Mouse (Mus musculus): ENCODE data around the gene Gm10283.
A peak's percentile ranks its signal among the peaks of the same experiment; 100 is the strongest.
"Not testable (repeated sequence)": the region's sequence is repeated elsewhere in the genome, so short reads cannot be mapped to it uniquely, and the experiment has no call there.

The Gm10283 gene

GRCm38 (mm10) chr8:60503098-60503497 is at the start of gene Gm10283:
TSS of gene Gm10283 (minus strand) at chr8:60503198.
- DNase-seq, result no peak

DNA sequence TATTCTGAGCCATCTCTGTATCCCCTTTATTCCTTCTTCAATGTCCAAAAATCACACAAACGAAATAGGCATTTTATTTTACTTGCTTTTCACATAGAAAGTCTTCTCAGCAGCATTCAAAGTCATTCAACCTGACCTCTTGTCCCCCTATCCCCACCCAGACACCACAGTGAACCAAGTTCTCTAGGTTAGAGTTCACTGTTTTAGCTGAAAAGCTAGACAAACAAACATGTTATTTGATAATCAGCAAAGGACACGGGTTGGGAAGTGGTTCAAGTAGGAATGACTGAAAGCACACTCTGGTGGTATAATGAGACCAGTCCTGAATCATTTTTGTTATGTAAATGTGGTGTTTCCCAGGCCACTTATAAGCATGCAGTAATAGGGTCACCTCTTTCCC is 31.9 kb upstream of the Gm10283 start:
- DNase-seq, result no peak

DNA sequence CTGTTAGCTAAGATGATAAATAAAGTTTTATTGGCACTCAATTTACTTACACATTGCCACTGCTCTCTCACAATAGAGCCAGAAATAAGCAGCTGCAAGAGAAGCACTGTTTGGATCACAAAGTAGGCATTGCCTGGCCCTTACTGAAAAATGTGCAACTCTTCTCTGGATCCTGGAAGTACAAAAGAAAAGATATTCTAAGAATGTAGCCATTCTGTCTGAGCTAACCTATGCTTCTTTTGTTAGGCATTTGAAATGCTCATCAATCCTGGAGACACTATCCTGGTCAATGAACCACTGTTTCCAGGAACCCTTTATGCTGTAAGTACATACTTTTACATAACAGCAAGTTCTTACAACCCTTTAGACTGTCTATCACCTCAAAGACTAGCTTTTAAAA is 15.3 kb upstream of the Gm10283 start:
- no peak for DNase-seq

DNA sequence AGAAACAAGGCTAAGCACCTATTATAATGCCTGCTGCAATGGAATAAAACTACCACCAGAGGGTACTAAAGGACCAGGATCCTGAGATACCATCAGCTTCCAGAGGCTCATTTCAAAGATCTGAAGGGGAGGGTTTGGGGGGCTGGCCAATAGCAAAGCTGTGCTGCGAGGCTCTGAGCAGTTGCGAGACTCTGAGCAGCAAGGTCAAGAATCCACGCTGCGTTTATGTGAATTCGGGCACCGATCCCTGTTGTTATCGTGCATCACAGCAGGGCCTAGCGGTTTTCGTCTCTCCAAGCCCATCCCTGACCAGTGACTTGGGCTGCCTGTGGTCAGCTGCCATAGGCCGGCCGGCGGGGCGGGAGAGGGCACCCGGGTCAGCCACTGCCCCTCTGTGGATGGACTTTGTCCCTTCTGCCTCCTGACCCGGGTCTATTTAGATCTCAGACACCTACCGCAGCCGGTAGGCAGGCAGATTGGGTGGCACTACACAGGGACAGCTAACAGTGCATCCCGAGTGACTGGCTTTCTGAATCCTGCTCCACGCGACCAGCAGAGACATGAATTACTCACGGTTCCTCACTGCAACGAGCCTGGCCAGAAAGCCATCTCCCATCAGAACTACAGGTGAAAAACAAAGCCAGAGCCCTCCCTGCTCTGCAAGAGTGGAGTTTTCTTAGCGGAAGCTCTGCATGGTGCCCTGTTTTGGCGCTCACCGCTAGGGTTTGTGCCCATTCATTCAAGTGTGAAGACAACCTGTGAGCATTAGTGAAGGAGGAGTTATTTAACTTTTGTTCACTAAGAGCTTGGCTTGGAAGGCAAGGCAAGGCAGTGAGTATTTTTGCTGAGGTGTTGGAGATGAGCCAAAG is 2.9 kb upstream of the Gm10283 start, which contains the start of gene Aadat:
Gene Aadat, plus strand, starts transcription at position 280 of the 869 bp plus-strand sequence.
- peak; percentile 12 to 29 for DNase-seq

GRCm38 (mm10) chr8:60495046-60495445 is 8.0 kb downstream of the Gm10283 start:
- DNase-seq, result not testable (repeated sequence)

DNA sequence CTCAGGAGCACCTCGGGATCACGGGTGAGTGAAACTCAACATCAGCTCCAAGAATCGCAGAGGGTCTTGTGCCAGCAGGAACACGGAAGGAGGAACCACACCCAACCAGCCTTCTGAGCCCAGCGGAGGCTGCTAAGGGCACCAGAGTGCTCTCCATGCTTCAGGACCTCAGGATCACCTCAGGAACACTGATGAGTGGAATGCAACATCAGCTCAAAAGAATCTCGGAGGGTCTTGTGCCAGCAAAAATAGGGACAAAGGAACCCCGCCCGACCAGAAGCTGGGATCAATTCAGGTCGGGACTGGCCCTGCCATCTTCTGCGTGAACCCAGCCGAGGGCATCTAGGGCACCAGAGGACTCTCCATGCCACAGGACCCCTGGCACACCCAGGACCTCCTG is 8.4 kb downstream of the Gm10283 start:
- no peak for DNase-seq

- no peak for DNase-seq
These were observed 10.5 kb downstream of the Gm10283 start for GRCm38 (mm10) chr8:60492471-60492870.

- DNase-seq, result no peak
These were observed 11.1 kb downstream of the Gm10283 start for GRCm38 (mm10) chr8:60491871-60492270.

GRCm38 (mm10) chr8:60490147-60490546 is 12.9 kb downstream of the Gm10283 start:
- no peak for DNase-seq

- peak in 1 of 2 experiments; percentile 14 for DNase-seq
These were observed 36.2 kb downstream of the Gm10283 start for GRCm38 (mm10) chr8:60466686-60467335.

- no peak for DNase-seq
These were observed 53.7 kb downstream of the Gm10283 start for GRCm38 (mm10) chr8:60449296-60449695.

DNA sequence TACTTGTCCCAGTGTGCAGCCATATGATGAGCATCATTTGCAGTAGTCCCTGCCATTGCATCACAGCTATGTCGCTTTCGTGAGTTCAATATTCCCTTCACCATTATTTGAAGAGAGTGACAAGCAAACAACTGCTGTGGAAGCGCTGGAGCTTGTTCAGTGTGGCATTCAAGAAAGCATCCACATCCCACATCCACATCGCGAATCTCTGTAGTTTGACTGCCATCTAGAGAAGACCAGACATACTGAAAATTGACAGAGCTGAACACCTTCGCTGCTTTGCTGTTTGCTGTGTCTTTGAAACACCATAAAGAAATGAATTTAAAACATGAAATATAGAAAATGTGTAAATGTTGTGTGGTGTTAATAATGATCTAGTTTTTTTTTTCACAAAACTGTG is 58.0 kb downstream of the Gm10283 start:
- DNase-seq, result no peak

DNA sequence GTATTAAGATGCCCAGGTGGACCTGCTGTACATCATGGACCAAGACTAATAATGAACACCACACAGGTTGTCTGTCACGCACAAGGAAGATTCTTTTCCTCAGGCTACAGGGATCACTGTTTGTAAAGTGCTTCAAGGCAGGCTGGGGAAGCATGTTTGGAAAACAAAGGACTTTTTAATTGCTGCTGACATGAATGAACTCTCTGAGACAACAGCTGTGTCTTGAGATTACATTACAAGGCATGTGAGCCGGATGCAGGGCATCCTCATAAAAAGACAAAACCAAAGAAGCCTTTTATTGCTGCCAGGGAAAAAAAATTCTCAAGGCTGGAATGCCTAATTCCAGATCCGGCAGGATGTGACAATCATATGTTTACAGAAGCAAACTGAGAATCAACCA is 64.4 kb downstream of the Gm10283 start:
- DNase-seq, result no peak

DNA sequence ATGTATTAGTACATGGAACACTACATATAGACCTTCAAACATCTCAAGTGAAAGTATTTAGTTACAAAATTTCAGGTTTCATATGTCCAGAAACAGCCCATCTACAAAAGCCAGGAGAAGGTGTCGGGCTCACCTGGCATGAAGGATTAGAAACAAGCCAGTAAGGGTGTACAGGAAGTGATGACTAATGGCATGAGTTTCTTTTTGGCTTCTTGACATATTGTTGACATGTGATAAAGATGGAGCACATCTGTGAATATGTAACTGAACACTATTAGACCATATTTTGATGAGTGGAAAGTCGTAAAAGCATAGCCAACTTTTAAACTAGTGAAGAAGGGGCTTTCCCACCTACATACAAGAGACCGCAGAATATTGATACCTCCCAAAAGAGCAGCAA is 66.1 kb downstream of the Gm10283 start:
- DNase-seq, result no peak

DNA sequence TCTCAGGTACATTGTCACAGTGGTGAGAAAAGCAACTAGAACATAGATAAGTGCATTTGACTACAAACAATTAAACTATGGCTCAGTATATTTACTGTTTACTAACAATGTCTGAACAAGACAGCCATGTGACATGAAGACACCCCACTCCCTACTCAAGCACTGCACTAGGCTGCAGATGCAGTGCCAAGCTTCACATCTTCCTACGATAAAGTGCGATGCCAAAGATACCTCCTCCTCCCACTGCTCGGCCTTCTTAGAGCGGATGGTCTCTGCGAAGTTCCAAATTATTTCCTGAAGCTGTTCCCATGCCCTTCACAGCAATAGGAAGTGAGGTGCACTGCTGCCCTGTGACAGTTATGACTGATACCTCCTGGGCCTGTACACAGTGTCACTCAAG is 70.3 kb downstream of the Gm10283 start:
- DNase-seq, result no peak

DNA sequence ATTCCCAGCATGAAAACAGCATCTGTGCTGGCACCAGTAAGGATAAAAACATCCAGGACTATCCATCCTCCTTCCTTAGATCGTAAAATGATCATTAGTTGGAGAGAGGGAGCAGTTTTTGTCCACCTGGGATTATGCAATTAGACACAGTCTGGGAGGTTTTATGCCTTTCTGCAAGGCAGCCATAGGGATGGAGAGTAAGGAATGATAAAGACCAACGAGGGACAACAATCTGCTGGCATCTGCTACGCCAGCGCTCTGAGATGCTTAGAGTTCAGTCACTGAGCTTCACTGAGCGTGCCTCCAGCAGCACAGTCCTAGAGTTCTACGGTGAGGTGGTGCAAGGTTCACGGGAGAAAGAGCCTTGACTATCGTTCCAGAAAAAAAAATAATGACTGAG is 96.6 kb downstream of the Gm10283 start:
- no peak for DNase-seq

- DNase-seq, result no peak
These were observed 97.9 kb downstream of the Gm10283 start for GRCm38 (mm10) chr8:60404994-60405548.

GRCm38 (mm10) chr8:60393675-60394074 is 109.3 kb downstream of the Gm10283 start:
- no peak for DNase-seq

DNA sequence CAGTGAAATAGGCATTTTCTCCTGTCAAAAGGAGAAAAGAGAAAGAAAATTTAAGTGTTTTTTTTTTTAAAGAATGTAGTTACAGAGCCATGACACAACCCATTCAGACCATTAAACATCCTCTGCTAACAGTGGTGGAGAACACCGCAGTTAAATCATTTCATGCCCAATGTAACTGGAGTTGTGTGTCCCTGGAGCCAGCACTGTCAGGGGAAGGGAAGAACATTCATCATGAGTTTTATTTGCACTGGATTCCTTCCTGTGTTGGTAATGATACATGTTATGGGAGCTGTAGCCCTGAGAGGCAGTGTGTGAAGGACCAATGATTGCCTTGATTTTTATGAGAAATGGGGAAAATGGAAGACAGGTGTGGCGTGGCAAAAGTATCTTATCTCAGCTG is 116.4 kb downstream of the Gm10283 start:
- DNase-seq, result no peak
